Mouse (Mus musculus) cerebellum, adult 2 months (tissue): Measurements from ENCODE around the gene 4930550C14Rik.

Experiments
- CTCF ChIP-seq: fragments of 200-500 bp; IDR thresholded peaks from 2 replicates; pipeline ENCODE4 v1.5.1; 2011; ENCODE audit warnings: low read depth, mild to moderate bottlenecking, control low read depth, low read length, moderate library complexity, borderline replicate concordance; ENCODE audit not compliant: insufficient read depth
- POLR2A ChIP-seq: fragments of 200-500 bp; IDR thresholded peaks from 2 replicates; pipeline ENCODE4 v1.6.1; 2011; ENCODE audit warnings: low read length, control low read depth, borderline replicate concordance; ENCODE audit not compliant: insufficient read depth

DNA sequence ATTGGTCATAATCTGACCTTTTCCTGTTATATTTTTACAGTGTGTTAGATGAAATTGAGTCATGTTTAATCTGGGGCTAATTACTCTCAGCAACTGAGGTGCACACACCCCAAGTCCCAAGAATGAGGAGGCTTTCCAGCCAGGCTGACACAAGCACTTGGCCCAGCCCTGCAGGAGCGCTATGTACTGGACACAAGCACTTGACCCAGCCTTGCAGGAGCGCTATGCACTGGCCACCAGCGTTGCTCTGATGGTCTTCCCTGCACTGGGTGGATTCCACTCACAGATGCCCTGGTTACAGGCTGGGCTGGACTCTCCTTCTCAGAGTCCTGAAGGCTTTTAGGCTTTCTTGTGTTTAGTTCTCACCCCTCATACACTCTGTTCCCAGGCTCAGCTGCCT lies 13.0 kb upstream of the 4930550C14Rik start:
- TF ChIP-seq POLR2A, result no peak
- TF ChIP-seq CTCF, result no peak
